Comparison of ENCODE assay signal across 24 mouse cellular contexts in the genomic region with DNA sequence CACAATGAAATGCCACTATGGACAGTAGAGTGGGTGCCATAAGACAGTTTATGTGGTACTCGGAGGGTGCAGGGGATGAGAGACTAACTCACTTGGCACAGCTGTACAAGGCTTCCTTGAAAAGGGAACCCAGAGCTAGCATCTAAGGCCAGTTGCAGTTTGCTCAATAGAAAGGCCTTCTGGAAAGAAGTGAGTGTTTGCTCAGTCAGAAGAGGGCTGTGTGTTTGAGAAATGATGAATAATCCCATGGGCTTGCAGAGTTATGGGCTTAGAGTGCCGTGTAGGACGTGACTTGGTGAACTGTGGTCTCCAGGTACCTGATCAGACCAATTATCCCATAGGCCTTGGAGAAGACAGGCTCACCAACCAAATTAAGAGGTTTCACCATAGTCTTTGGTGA.
DNase-seq lines count a peak whose midpoint lies in the region; ATAC-seq lines count a peak whose summit lies in the region.
"Had no signal": no experiment of that assay in that cellular context is flagged by ENCODE, and none has a peak within 500 bp of the region (broad histone marks: within the 10 kb centered on the region; RNA-seq: fewer than 3 reads in every experiment).

No protein-coding gene starts in this region.

- H3K9me3 ChIP-seq in lung, embryonic 16.5 days (ENCODE audit: control insufficient read depth, low read length): no peaks in the 10 kb centered on the region
- H3K9me3 ChIP-seq: embryonic facial prominence, embryonic 13.5 days; embryonic facial prominence, embryonic 15.5 days; forebrain, embryonic 10.5 days; forebrain, embryonic 12.5 days had no signal

- H3K36me3 ChIP-seq in lung, embryonic 16.5 days (ENCODE audit: control insufficient read depth, insufficient read depth, low read length): no peaks in the 10 kb centered on the region
- H3K36me3 ChIP-seq: embryonic facial prominence, embryonic 13.5 days; embryonic facial prominence, embryonic 15.5 days; forebrain, embryonic 10.5 days; forebrain, embryonic 12.5 days had no signal

- peak overlapping the region; percentile 64; the same call in 1 of the 2 replicates for H3K27ac ChIP-seq in lung, embryonic 16.5 days (ENCODE audit: low read length)
- H3K27ac ChIP-seq: embryonic facial prominence, embryonic 13.5 days; embryonic facial prominence, embryonic 15.5 days; forebrain, embryonic 10.5 days; forebrain, embryonic 12.5 days had no signal

- peak; percentile 76 for ATAC-seq in lung, embryonic 16.5 days (ENCODE audit: low read depth)
- peak; percentile 13; the same call in 1 of the 2 replicates for ATAC-seq in granulocyte monocyte progenitor cell, adult 5-6 weeks (replicated peaks; ENCODE audit: poor library complexity, severe bottlenecking)
- ATAC-seq in megakaryocyte, adult 5-6 weeks (ENCODE audit: poor library complexity, severe bottlenecking): peak; percentile 31; the same call in 1 of the 2 replicates
- ATAC-seq: forebrain, embryonic 14.5 days; forebrain, embryonic 16.5 days; Patski had no signal

- H3K4me2 ChIP-seq in lung, embryonic 16.5 days (ENCODE audit: low read depth, low read length): no peak overlapping the region
- H3K4me2 ChIP-seq: embryonic facial prominence, embryonic 13.5 days; embryonic facial prominence, embryonic 15.5 days; forebrain, embryonic 12.5 days had no signal

- H3K4me3 ChIP-seq in lung, embryonic 16.5 days (ENCODE audit: low read length): no peak overlapping the region
- H3K4me3 ChIP-seq: embryonic facial prominence, embryonic 13.5 days; embryonic facial prominence, embryonic 15.5 days; erythroblast, embryonic 14.5 days; forebrain, embryonic 10.5 days; forebrain, embryonic 12.5 days had no signal

- 48% methylated on average over 3 of the region's 3 CpGs for WGBS in lung, embryonic 16.5 days

- no peaks in the 10 kb centered on the region for H3K27me3 ChIP-seq in lung, embryonic 16.5 days (ENCODE audit: control insufficient read depth, insufficient read depth, low read depth, low read length)
- H3K27me3 ChIP-seq: embryonic facial prominence, embryonic 13.5 days; embryonic facial prominence, embryonic 15.5 days; forebrain, embryonic 12.5 days; Patski had no signal

- no peaks in the 10 kb centered on the region for H3K4me1 ChIP-seq in lung, embryonic 16.5 days (replicated peaks; ENCODE audit: control insufficient read depth, insufficient read depth, low read length)
- H3K4me1 ChIP-seq: embryonic facial prominence, embryonic 13.5 days; embryonic facial prominence, embryonic 15.5 days; forebrain, embryonic 10.5 days; forebrain, embryonic 12.5 days had no signal

- no peak for DNase-seq in lung, postnatal 4 days
- no peak for DNase-seq in MN1 (ENCODE audit: low spot score)
- DNase-seq in T-cell, adult 2 months (ENCODE audit: low spot score): no peak
- DNase-seq: adrenal gland, adult 2 months; adrenal gland, postnatal 10 days; adrenal gland, postnatal 25 days; cerebellum, adult 11 months; cerebellum, adult 18-20 months; cerebellum, adult 8-10 months; cerebellum, adult 9-11 months; cerebellum, postnatal 14 days; cerebellum, postnatal 36 days; embryo, embryonic 11 days had no signal

- H3K9ac ChIP-seq in lung, embryonic 16.5 days (ENCODE audit: low read length): no peak overlapping the region
- H3K9ac ChIP-seq: embryonic facial prominence, embryonic 13.5 days; embryonic facial prominence, embryonic 15.5 days; forebrain, embryonic 12.5 days had no signal

Comparison
In these comparisons a context has a peak if more than half of its experiments do, and no peak if none do; other contexts are left out.
1. ATAC-seq: peak in every context shown above with its lines; median percentile 76 in lung, embryonic 16.5 days; 31 in megakaryocyte, adult 5-6 weeks; 13 in granulocyte monocyte progenitor cell, adult 5-6 weeks.